Mouse (Mus musculus) monocyte, adult 5-6 weeks (primary cell): ENCODE data around the gene Fam229b. TPM values are rescaled to one million over a fixed set of nuclear protein-coding genes. Genes with fewer than 3 reads are reported as not detected.
A peak's percentile ranks its signal among the peaks of the same experiment; 100 is the strongest.

ENCODE experiments used
- ATAC-seq: fragments of 153-309, 156-312 bp; replicated peaks from 2 replicates; pipeline ENCODE4 v1.8.0; 2017; ENCODE audit warnings: mild to moderate bottlenecking; ENCODE audit not compliant: low TSS enrichment, insufficient number of reproducible peaks, severe bottlenecking, poor library complexity, low FRiP score
- total RNA-seq: library from RNA; stranded (forward); fragments of 200-1000, 200-491, 200-594 nt; gene quantifications from 3 replicates; pipeline ENCODE4 v1.2.3, GENCODE M21; 2017

The Fam229b gene
- total RNA-seq, result 0.86 to 4.7 TPM in 2 of 3 replicates, not detected in the other

DNA sequence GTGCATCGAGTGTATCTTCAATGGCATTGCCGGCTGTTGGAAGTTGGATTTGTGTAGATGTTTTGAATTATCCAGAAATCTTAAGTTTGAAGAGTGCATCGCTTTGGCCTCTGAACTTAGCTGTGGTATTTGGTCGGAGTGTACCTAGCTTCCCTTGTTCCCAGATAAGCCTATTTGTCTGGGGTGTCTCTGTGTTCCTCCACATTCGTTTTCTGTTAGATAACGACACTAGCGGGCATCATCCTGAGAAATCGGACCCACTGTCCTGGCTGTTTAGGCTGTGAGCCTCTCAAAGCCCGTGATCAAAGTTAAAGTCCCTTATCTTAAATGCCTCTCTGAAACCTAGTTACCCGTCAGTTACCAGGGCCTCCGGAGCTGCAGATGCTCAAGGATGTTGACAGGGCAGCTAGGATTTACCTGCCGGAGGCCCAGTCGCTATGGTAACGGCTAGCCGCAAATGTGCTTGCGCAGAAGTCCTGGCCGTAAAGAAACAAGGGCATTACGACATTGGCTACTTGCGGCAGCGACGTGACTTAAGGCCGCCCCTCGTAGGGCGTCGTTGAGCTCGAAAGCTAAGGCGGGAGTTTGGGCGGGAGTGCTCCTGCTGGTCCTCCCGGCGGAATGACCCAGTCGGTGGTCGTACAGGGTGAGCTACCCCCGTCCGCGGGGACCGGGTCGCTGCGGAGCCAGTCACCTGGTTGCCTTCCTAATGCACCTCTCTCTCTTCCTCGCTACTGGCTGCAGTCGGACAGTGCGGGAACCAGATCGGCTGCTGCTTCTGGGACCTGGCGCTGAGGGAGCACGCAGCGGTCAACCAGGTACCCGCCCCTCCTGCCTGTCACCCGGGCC lies at the start of gene Fam229b, which contains the start of gene Tube1:
Gene Fam229b, minus strand, starts transcription at position 453 of the 849 bp plus-strand sequence.
Gene Tube1, plus strand, starts transcription at position 515 of the 849 bp plus-strand sequence.
- ATAC-seq, result peak; percentile 97

- ATAC-seq, result no peak
Measured at GRCm38 (mm10) chr10:39176981-39177380, 43.3 kb upstream of the Fam229b start.

DNA sequence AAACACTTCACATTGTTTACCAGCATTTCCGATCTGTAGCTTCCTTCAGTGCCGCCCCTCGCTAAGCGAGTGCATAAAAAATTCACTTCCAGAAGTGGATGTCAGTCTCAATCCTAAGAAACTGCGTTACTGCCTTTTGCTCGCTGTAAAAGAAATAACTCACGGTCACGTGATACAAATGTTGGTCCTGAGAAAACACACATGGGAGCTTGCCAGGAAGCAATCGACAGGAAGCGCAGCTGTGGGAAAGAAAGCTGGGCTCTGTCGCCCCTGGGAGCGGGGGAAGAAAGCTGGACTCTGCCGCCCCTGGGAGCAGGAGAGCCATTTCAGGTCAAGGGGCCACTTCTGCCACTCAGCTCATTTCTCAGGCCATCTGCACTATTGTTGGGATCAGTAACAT lies 39.4 kb upstream of the Fam229b start:
- ATAC-seq, result no peak

DNA sequence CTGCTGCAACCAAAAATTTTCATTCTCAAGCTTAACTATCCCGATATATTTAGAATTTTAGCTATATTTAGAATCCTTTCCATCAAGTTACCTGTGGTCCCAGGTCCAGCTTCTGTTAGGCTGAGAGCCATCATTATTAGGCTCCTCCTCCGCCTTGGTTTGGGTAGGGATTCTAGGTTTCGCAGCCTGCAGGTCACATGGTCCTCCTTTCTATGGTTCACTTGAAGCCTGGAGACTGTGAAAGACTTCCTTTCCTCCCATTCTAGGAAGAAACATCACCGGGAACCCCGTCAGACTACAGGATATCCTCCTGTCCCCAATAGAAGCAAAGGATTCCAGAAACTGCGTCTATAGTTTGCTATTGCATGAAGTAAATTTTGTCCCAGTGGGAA lies 38.8 kb upstream of the Fam229b start:
- ATAC-seq, result no peak

DNA sequence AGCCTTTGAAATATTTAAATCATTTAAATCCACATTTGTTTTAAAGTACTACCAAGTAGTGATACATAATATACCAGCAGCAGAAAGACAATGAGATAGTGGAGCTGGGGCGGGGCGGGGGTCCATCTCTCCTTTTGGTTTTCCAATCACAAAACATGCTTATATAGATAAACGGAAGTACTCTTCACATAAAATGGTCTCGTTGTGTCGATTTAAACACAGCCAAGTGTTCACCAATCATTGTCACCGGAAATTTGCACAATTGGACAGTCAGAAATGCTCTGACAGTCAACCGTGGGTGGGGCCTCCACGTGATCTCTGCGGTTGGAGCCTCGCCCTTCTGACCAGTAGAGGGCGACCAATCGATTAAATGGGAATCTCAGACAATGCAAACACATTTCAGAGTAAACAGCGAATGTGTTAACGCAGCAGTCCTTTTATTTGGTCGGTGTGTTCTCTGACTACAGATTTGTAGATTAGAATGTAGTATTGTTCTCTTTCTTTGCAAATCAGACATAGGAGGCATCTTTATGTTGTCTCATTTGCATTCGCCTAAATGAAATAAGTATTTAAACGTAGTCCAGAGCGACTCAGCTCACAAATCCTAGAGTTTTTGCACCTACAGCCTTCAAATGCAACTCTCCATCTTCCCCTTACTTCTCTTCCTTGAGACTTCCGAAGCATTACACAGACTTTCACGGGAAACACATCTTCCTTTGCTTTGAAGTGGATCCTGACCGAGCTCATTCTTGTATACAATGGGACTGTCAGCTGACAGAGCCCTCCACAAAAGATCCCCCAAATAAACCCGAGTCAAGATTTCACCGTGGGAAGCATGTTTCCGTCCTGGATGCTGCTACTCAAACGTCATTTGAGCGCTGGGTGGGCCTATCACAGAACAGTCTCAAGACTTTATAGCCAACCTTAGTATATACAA lies 38.2 kb upstream of the Fam229b start:
- peak; percentile 80 for ATAC-seq

DNA sequence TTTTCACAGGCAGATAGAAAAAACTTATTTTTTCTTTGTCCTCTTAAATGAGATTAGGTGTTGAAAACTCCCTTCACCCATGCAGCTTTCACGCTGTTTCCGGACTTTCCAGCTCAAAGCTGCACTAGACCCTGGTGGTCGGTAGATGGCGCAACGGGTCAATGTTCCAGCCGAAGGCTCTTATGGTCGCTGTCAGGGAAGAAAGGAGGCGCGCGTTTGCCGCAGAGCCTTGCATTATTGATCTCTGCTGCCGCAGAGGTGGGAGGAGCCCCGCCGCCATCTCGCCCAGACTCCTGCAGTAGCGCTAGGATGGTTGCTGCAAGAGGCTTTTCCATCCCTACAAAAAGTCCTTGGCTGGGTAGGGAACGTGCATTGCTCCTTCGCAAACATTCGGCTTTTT lies 37.4 kb upstream of the Fam229b start:
- peak; percentile 81 for ATAC-seq

DNA sequence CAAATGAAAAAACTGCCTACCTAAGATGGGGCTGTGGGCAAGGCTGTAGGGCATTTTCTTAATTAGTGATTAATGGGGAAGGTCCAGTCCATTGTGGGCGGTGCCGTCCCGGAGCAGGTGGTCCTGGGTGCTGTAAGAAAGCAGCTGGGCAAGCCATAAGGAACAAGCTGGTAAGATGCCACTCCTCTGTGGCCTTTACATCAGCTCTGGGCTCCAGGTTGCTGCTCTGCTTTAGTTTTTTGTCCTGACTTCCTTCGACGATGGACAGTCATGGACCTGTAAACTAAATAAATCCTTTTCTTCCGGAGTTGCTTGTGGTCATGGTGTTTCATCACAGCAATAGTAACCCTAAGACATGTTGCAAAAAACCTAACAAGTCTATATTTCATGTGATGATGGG lies 37.0 kb upstream of the Fam229b start:
- no peak for ATAC-seq

DNA sequence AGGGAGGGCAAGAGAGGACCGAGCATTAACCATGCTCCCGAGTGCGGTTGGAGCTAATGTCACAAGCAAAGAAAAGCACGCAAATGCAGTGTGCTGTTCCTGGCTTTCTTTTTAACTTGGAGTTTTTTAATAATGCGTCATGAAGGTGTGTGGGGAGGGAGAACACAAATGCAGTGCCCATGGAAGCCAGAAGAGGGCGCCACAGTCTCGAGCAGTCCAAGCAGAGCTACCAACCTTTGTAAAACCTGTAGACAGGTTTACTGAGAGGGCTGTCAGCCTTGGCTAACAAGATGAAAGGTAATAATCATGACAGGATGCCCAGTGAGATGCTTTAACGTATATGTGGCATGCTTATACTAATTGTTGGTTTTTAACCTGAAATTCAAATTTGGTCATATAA lies 36.5 kb upstream of the Fam229b start:
- no peak for ATAC-seq

- ATAC-seq, result no peak
Measured at GRCm38 (mm10) chr10:39169642-39170041, 35.9 kb upstream of the Fam229b start.

DNA sequence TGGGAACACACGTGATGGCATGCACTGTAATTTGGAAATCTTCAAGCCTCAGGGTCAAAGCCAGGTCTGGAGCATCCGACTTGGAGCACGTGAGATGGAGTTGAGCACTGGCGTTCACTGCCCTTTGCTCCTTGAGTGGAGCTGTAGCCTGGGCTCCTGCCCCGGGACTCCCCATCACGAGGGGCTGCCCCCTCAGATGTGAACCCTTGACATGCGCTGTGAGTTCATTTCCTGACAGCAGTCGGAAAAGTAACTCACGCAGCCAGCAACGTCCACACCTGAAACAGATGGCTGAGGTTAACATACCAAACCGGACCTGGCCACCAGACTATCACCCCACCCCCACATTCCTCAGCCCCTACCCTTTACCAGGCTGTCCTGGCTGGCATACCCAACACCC lies 33.9 kb upstream of the Fam229b start:
- ATAC-seq, result no peak

- no peak for ATAC-seq
Measured at GRCm38 (mm10) chr10:39165632-39166115, 32.0 kb upstream of the Fam229b start.

DNA sequence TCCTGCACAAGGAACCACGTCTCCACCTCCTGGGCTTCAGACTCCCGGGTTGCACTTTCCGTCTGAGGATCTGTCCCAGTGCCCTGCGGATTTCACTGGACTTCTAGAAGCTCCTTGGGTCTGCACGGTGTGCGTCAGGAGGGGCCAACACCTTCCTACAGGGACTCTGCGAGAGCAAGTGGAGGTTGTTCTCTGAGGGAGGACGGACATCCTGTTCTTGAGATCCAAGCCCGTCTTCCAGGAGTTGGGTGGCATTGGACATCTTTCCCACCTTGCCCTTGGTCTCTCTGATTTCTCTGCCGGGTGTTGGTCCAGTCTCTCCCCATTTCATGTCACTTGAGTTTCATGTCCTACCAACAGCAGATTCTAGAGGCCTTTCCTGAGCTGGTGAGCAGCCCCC lies 30.0 kb upstream of the Fam229b start, which contains the start of gene Ccn6:
Gene Ccn6, minus strand, starts transcription at position 101 of the 400 bp plus-strand sequence.
- ATAC-seq, result no peak

DNA sequence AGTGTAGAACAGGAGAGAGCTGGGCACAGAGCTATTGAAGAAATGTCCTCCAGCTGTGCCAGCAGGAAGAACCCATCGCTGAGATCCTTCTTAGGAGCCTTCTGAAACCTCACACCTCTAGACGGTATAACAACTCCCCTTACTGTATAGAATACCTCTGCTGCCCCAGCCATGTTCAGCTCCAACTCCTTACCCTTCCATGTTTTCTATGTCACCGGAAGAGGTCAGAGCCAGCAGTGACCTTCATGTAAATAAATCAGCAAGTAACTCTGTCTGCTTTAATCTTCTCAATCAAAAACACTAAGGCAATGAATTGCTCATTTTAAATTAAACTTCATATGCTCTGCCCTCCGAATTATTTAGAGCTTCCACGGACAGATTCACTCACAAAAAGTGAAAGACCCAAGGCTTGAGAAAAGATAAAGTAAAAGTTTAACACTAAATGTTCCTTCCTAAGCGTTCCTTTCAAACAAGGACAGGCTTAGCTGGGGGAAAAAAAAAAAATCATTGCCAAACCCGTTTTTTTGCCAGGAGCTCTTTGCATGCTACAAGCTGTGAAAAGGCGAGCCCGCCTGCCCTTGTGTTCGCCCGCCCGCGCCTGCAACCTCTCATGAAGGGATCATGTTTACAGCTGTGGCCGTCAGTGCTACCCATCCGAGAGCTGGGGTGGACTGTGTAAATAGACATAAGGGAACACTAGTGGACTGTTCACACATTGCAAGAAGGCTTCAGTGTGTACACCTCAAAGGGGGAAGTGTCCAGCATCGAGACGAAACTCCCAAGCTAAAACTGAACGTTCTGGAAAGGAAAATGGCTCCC lies 29.2 kb upstream of the Fam229b start:
- no peak for ATAC-seq

DNA sequence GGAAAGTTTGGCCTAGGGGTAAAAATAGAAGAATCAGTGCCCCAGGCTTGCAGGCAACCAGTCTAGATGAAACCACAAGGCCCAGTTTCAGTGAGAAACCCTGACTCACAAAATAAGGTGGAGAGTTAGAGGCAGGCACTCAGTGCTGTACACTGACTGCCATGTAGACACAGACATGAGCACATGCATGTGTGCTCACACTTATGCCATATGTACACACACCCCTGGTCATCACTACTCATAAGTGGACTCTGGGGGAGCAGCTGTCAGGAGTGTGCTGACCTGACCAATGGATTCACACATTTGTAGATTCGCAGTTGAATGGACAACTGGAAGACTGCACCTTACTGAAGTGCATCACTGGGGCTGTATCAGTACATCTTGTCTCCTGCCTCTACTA lies 27.7 kb upstream of the Fam229b start:
- no peak for ATAC-seq

GRCm38 (mm10) chr10:39158306-39158705 lies 24.6 kb upstream of the Fam229b start:
- ATAC-seq, result no peak

DNA sequence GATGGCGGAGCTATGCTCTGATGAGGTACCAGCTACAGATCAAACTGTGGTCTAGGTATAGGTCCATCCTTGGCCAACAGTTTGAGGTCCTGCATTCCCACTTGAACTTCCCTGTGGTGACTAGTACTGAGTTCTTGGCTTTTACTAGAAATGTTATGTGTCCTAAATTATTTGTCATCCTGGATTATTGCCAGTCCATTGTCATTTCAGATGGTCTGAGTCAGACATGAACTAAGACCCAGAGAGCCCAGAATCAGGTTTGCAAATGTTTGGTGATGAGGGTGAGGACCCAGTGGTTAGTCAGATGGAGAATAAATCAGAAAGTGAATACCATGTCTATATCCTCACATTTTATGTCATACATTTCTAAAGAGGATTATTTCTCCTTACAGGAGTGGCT lies 23.6 kb upstream of the Fam229b start:
- ATAC-seq, result no peak

- no peak for ATAC-seq
Measured at GRCm38 (mm10) chr10:39156719-39157118, 23.0 kb upstream of the Fam229b start.

DNA sequence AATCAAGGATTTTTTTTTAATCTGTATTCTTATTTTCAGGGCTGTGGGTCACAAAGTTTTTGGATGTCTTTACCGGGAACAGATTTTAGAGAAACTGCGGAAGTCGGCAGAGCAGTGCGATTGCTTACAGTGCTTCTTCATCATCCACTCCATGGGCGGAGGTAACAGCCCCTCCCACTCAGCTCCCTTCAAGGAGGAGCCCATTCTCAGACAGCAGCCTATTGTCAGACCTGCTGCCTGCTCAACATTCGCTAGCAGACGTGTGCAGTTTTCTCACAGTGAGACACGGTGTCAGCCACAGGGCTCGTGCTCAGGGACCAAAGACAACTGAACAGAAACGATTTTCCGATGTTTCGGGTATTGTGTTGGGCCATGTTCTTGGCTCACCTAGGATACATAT lies 8.5 kb upstream of the Fam229b start:
- no peak for ATAC-seq

DNA sequence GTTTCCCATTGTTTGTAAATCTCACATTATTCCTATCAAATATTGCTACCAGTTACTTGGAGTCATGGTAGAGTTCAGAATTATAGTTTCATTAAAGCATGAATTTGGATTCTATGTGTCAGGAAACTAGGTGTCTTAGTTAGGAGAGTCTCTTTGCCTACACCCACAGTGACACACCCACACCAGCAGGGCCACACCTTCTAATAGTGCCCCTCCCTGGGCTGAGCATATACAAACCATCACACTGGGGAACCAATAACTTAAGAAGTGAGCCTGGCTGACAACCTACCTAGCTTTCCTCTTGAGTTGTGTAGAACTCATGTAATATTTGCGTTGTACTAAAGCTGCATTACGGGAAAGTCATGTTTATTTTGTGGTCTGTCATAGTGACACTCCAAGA lies 7.7 kb upstream of the Fam229b start:
- no peak for ATAC-seq
